In genomic region chr4:99122047-99122446, GRCm38 (mm10) we compare ENCODE assay signal across 10 mouse cellular contexts. TPM values are rescaled to one million over a fixed set of nuclear protein-coding genes. Genes with fewer than 3 reads are reported as not detected.
DNase-seq lines count a peak whose midpoint lies in the region; ATAC-seq lines count a peak whose summit lies in the region.
"Had no signal": no experiment of that assay in that cellular context is flagged by ENCODE, and none has a peak within 500 bp of the region (broad histone marks: within the 10 kb centered on the region; RNA-seq: fewer than 3 reads in every experiment).

No protein-coding gene starts in this region.

- ATAC-seq in kidney, embryonic 16.5 days (ENCODE audit: low FRiP score, low TSS enrichment), result no peak
- no peak for ATAC-seq in hindbrain, embryonic 15.5 days (ENCODE audit: low FRiP score, low read depth)
- ATAC-seq in midbrain, embryonic 16.5 days, result no peak

- peak overlapping the region; percentile 27; the same call in 1 of the 2 replicates for H3K27ac ChIP-seq in kidney, embryonic 16.5 days (ENCODE audit: low read length)
- peak overlapping the region; percentile 96; the same call in 1 of the 2 replicates for H3K27ac ChIP-seq in hindbrain, embryonic 15.5 days (replicated peaks)
- peak overlapping the region; percentile 96 for H3K27ac ChIP-seq in midbrain, embryonic 16.5 days (ENCODE audit: low read length)

- intact Hi-C loops in heart, postnatal 14 days (cut with DNase I), result loop anchor here (5.0 kb wide), 1 partner anchor 40 kb away; no protein-coding TSS in a partner anchor

- no peak overlapping the region for H3K4me3 ChIP-seq in kidney, embryonic 16.5 days (ENCODE audit: low read length)
- peak overlapping the region; percentile 96 for H3K4me3 ChIP-seq in hindbrain, embryonic 15.5 days
- no peak overlapping the region for H3K4me3 ChIP-seq in midbrain, embryonic 16.5 days (ENCODE audit: low read depth, low read length)

- H3K4me2 ChIP-seq in kidney, embryonic 16.5 days (replicated peaks; ENCODE audit: low read depth, low read length), result no peak overlapping the region
- H3K4me2 ChIP-seq in hindbrain, embryonic 15.5 days, result peak overlapping the region; percentile 57
- H3K4me2 ChIP-seq in midbrain, embryonic 16.5 days (ENCODE audit: low read length), result peak overlapping the region; percentile 67

- no peaks in the 10 kb centered on the region for H3K9me3 ChIP-seq in kidney, embryonic 16.5 days (ENCODE audit: low read length)
- H3K9me3 ChIP-seq in hindbrain, embryonic 15.5 days, result no peaks in the 10 kb centered on the region
- no peaks in the 10 kb centered on the region for H3K9me3 ChIP-seq in midbrain, embryonic 16.5 days (replicated peaks; ENCODE audit: control insufficient read depth, low read length, poor library complexity, severe bottlenecking)

- H3K9ac ChIP-seq in kidney, embryonic 16.5 days (replicated peaks; ENCODE audit: low read length), result no peak overlapping the region
- peak overlapping the region; percentile 99; the same call in 1 of the 2 replicates for H3K9ac ChIP-seq in hindbrain, embryonic 15.5 days
- H3K9ac ChIP-seq in midbrain, embryonic 16.5 days (ENCODE audit: low read depth, low read length), result peak overlapping the region; percentile 44; the same call in 1 of the 2 replicates

- H3K27me3 ChIP-seq in kidney, embryonic 16.5 days (ENCODE audit: insufficient read depth, low read length), result peaks cover 5% of the 10 kb centered on the region; the same call in 1 of the 2 replicates
- H3K27me3 ChIP-seq in hindbrain, embryonic 15.5 days, result no peaks in the 10 kb centered on the region
- no peaks in the 10 kb centered on the region for H3K27me3 ChIP-seq in midbrain, embryonic 16.5 days (ENCODE audit: control insufficient read depth, insufficient read depth, low read depth, low read length)

- DNase-seq in kidney, adult 8-10 months, result no peak
- DNase-seq in c-Kit-positive CD71-positive TER-119-negative erythroid progenitor cells, embryonic 14.5 days (ENCODE audit: low read depth), result peak; percentile 28
- no peak for DNase-seq in heart, postnatal 14 days
- DNase-seq in urinary bladder, postnatal 36 days (ENCODE audit: low spot score in 2 of 2), result no peak
- no peak for DNase-seq in heart, adult 9 months (ENCODE audit: low spot score in 2 of 2)
- DNase-seq: gastrocnemius, postnatal 36 days; lung, postnatal 4 days had no signal

- 79% methylated on average over 3 of the region's 3 CpGs for WGBS in kidney, embryonic 16.5 days
- WGBS in hindbrain, embryonic 15.5 days, result 69% methylated on average over 3 of the region's 3 CpGs
- 70% methylated on average over 3 of the region's 3 CpGs for WGBS in midbrain, embryonic 16.5 days

- H3K4me1 ChIP-seq in kidney, embryonic 16.5 days (ENCODE audit: insufficient read depth, low read length), result peaks cover 20% of the 10 kb centered on the region
- H3K4me1 ChIP-seq in hindbrain, embryonic 15.5 days (replicated peaks), result peaks cover 38% of the 10 kb centered on the region
- peaks cover 24% of the 10 kb centered on the region for H3K4me1 ChIP-seq in midbrain, embryonic 16.5 days (ENCODE audit: control insufficient read depth, insufficient read depth, low read length)

- no peaks in the 10 kb centered on the region for H3K36me3 ChIP-seq in kidney, embryonic 16.5 days (ENCODE audit: insufficient read depth, low read length)
- no peaks in the 10 kb centered on the region for H3K36me3 ChIP-seq in hindbrain, embryonic 15.5 days
- no peaks in the 10 kb centered on the region for H3K36me3 ChIP-seq in midbrain, embryonic 16.5 days (ENCODE audit: control insufficient read depth, insufficient read depth, low read length)

RNA-seq across cellular contexts. Expression of gene Dock7, which starts 1.3 kb away (rescaled TPM):
- 50.3 and 63.0 TPM in 2 replicates for polyA plus RNA-seq in kidney, embryonic 16.5 days (2015; fragmentation: Nextera tagmentation; extraction: Ambion mirVana)
- 58.1 and 59.1 TPM in 2 replicates for polyA plus RNA-seq in hindbrain, embryonic 15.5 days (2015; fragmentation: Nextera tagmentation; extraction: Ambion mirVana)
- polyA plus RNA-seq in midbrain, embryonic 16.5 days (2015; fragmentation: Nextera tagmentation; extraction: Ambion mirVana), result 64.4 and 74.4 TPM in 2 replicates
- total RNA-seq in heart, postnatal 14 days (2021), result 10 to 100 TPM; 14.9 to 17.6 TPM

Comparison
In these comparisons a context has a peak if more than half of its experiments do, and no peak if none do; other contexts are left out.
1. H3K27ac ChIP-seq: peak in every context shown above with its lines; median percentile 96 in hindbrain, embryonic 15.5 days; 96 in midbrain, embryonic 16.5 days; 27 in kidney, embryonic 16.5 days.